Mouse (Mus musculus) G1E (cell line): ENCODE data around the gene Rabep1.

Experiments
- CTCF ChIP-seq: IDR thresholded peaks from 2 replicates; pipeline ENCODE4 v1.5.1; 2012; ENCODE audit warnings: low read depth, low read length, inconsistent platforms, mixed read lengths
- GATA1 ChIP-seq: IDR thresholded peaks from 2 replicates; pipeline ENCODE4 v1.6.1; 2012; ENCODE audit warnings: borderline replicate concordance, low read length, inconsistent platforms, mixed read lengths
- TAL1 ChIP-seq: conservative IDR thresholded peaks from 2 replicates; pipeline ENCODE4 v1.6.1; 2012; ENCODE audit warnings: low read depth, low read length, inconsistent platforms, mixed read lengths

DNA sequence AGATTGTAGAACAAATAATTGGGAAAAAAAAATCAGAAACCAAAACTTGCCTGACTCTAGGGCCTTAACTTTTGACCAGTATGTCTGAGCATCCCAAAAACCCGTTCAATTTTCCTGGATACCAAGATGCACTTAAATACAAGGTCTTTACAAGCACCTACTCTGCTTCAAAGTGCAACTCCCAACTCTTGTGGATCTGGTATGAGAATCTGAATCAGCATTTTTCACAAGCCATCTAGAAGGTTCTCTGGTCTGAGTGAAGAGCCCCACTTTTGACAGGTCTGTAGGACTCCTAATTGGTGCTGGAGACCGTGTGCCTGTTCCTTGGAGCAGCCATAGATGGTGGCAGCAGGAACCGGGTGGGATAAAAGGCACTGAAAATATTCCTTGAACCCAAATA lies 40.2 kb upstream of the Rabep1 start:
- no peak for TF ChIP-seq GATA1
- TF ChIP-seq CTCF, result no peak
- no peak for TF ChIP-seq TAL1
